Mouse (Mus musculus) 3134 (cell line): ENCODE results near the gene Slc25a3.

ENCODE experiments used
- DNase-seq: peaks from one replicate; pipeline ENCODE4 v3.0.0-alpha.2; 2011; ENCODE audit warnings: low spot score; ENCODE audit not compliant: insufficient read length; ENCODE audit errors: extremely low read depth

Gene Slc25a3

DNA sequence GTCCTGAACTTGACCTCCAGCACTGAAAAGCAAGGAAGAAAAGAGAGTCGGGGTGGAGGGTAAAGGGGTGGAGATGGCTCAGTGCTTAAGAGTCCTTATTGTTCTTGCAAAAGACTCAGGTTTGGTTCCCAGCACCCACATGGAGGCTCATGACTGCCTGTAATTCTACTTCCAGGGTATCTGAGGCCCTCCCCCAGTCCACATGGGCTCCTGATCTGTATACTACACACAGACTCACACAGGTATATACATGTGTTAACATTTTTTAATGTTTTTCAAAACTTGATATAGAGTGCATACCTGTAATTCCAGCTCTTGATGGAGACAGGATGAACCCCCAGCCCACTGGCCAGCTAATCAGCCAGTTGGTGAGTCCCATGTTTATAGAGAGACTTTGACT lies 23.8 kb downstream of the Slc25a3 start:
- DNase-seq, result no peak

- DNase-seq, result no peak
Observed at GRCm38 (mm10) chr10:91098056-91098455, 25.8 kb downstream of the Slc25a3 start.

DNA sequence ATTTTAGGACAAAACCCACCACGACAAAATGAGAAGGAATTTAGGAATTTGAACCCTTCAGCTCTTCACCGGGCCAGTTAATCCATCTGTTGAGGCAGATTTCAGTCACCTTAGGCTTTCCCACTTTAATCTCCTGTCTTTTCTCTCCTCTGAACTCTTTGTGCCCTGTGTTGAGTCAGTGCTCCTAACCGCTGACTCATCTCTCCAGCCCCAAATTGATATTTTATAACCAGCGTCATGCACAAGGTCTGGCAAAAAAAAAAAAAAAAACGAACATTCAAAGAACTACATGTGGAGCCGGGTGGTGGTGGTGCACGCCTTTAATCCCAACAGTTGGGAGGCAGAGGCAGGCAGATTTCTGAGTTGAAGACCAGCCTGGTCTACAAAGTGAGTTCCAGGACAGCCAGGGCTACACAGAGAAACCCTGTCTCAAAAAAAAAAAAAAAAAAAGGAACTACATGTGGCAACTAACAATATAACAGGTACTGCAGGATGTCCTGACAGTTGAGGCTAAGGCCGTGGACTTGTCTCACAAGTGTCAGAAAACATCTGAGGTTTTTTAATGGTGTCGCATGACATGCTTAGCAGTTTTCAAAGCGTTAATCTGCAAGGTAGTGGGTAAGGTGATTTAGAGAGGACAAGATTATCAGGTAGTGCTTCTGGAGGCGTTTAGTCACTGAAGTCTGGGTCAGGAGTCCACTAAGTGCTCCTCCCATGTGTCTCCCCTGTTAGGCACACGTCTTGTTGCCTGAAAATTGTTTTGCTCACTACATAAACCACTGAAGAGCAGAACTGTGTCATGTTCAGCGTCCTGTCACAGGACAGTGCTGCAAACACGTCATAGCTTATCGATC lies 29.4 kb downstream of the Slc25a3 start:
- DNase-seq, result peak; percentile 55

DNA sequence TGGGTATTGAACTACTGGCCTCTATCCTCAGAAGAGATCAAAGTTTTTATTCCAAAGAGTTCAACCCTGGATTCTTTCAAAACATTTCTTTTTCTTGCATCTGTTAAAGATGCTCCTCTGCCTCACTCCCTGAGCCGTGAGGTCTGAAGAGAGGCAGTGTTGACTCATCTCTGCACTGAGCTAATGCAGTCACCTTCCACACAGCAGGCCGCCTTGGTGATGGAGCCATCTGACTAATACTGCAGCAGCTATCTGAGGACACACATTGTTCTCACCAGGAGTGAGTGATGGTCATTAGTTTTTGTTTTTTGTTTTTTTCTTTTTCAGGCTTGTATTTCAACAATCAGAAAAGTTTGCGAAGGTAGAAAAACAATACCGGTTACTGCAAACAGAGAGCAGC lies 31.0 kb downstream of the Slc25a3 start:
- no peak for DNase-seq

- DNase-seq, result no peak
Observed at GRCm38 (mm10) chr10:91083393-91083927, 40.4 kb downstream of the Slc25a3 start.

DNA sequence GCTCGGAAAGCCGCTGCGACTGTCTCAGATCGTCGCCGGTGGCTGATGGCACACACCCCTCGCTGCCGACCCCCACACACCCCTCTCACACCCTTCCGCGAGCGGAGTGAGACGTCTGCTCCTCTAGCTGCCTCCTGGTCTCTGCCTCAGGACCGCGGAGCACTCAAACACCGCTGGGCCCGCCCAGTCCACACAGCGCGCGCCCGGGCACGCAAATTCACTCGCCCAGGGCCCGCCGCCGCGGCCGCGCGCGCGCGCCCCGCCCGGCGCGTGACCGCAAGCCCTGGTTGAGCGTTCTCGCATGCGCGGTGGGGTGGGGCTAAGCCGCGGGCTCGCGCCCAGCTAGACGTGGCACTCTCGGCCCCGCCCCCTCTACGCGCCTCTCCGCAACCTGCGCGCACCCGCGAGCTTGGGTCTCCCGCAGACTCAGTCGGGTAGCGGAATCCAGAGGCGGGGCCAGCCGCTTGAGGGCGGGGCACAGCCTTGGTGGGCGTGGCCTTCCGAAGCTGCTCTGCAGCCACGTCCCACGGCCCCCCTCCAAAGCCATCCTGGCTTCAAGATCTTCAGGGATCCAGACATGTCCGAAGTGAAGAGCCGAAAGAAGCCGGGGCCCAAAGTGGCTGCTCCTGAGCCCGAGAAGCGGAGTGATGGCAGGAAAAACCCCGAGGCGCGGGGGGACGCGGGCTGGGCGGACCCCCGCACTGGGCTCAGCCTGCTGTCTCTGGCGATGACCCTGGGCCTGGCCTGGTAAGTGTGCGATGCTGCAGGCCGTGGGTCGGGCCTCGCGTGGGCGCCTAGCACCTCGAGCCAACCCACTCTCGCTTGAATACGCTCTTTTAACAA lies 41.1 kb downstream of the Slc25a3 start, which contains the start of the genes Apaf1 and Ikbip:
Apaf1 (minus strand) TSS at position 221 of the 843 bp plus-strand sequence.
Ikbip (plus strand) TSS at position 391 of the 843 bp plus-strand sequence.
- peak; percentile 100 for DNase-seq

- no peak for DNase-seq
Observed at GRCm38 (mm10) chr10:91081959-91082507, 41.8 kb downstream of the Slc25a3 start.

DNA sequence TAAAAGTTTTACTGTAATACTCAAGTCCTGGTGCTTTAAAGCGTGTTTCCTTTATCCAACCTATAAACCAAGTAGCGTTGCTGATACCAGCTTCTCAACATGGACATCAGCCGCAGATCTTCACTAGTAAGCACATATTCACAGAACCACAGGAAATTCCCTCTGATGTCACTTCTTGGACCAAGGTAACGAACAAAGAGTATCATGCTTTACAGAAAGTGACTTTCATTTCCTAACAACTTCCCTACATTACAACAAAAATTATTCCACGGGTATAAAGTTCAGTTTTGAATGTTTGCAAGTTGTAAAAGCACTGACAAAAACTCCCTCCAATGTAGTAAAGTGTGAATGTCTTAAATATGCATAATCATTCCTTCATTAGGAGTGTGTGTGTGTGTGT lies 43.3 kb downstream of the Slc25a3 start:
- no peak for DNase-seq

DNA sequence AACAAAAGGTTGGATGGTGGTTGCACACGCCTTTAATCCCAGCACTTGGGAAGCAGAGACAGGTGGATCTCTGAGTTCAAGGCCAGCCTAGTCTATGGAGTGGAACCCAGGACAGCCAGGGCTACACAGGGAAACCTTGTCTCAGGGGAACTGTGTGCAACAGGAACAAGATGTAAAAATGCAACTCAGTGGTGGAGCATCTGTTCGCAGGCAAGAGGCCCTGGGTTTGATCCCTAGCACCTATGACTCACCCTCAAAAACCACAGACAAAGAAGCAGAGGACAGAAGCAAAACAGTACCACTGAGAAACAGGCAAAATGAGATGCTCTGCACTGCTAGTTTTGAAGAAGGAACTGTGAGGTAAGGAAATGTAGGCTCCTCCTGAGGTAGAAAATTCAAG lies 47.2 kb downstream of the Slc25a3 start:
- DNase-seq, result peak; percentile 44

DNA sequence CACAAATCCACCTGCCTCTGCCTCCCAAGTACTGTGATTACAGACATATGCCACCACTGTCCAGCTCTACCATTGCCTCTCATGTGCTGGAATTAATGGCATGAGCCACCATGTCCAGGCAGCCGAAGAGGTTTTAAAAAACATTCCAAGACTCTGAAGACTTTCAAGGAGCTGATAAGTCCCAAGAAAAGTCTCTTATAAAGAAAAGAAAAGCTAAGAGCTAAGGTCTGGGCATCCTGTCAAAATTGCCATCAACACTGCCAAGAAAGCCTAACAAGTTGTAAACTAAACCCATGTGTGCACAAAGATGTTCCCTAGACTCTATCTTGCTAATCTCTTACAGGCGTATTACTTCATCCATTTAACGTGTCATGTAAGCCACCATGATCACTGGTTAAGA lies 50.5 kb downstream of the Slc25a3 start:
- no peak for DNase-seq

DNA sequence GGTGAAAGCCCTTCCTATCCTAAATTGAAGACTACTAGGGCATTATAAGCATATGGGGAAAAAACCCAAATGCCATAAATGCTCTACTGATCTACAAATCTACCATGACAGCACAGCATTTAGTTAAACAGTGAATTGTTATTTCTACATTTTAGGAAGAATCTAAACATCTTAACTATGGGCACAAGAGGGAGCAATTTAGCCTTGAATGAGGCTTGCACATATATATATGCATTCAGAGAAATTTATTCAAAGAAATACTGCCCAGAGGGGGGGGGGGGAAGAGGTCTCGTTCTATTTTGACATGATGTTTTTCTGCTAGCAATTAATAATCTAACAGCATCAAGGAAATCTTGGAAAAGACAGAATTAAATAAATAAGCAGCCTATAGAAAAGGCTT lies 52.1 kb downstream of the Slc25a3 start:
- no peak for DNase-seq
